Mouse (Mus musculus) mammary gland, adult 2 months (tissue): ENCODE results near the gene Xab2. TPM values are rescaled to one million over a fixed set of nuclear protein-coding genes. Genes with fewer than 3 reads are reported as not detected.

ENCODE experiments used
- polyA plus RNA-seq: library from polyadenylated mRNA; depleted of rRNA; stranded (reverse); fragments of >200 nt; gene quantifications from 2 replicates; pipeline ENCODE4 v1.2.3, GENCODE M21; 2012; ENCODE audit warnings: low replicate concordance; rRNA removed

Gene Xab2
- polyA plus RNA-seq: 57.5 and 58.7 TPM in 2 replicates

DNA sequence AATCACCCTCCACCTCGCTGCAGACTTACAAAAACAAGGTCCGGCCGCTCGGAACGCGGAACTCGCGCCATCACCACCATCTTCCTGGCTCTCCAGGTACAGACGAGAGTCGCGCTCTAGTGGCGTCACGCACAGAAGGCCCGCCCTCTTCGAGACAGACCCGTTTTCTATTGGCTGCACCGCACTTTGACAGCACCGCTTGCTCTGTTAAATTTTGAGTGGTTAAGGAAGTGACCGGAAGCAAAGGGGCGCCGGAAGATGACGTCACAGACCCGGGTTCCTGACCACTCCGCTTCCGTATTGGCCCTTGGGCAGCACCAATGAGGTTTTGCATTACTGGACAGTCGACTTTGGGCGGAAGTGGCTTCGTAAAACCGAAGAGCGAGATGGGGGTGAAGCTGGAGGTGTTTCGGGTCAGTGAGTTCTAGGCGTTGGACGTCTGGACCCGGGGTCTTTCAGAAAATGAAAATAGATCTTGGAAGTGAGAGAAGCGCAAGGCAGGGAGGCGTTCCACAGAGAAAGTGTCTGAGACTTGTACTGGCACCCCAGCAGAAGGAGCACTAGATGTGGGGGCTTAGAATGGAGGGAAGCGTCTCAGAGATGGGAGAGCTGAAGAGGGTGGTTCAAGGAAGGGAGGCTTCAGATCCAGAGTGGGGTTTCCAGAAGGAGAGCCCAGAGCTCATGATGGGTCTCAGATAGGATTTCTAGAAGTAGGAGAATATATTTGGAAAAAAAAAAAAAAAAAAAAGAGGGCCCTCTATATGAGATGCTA, at the start of gene Xab2, which contains the start of gene Pet100:
Xab2 (minus strand) TSS at position 118 of the 772 bp plus-strand sequence.
Pet100 (plus strand) TSS at position 350 of the 772 bp plus-strand sequence.

DNA sequence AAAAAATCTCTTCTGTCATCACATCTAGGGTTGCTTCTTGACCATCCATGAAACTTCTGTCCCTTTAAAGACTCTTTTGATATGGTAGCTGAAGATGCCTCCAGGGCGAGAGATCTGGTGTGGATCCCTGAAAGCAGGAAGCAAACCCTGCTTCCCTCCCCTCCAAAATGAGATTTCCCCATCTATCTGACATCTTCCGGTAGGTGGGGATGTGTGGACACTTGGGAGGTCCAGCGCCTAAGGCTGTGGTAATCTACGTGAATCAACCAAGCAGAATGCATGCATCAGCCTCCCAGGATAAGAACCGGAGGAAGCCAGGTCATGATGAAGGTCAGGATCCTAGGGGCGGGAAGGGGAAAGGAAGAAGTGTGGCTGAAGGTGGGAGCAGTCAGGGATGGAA, 44.4 kb upstream of the Xab2 start, which contains the start of gene Mcemp1:
Mcemp1 (plus strand) TSS at position 248 of the 400 bp plus-strand sequence.

GRCm38 (mm10) chr8:3655526-3655925, 34.4 kb upstream of the Xab2 start, which contains the start of gene Retn:
Retn (plus strand) TSS chr8:3655770.

GRCm38 (mm10) chr8:3630647-3631477, 9.7 kb upstream of the Xab2 start, which contains the start of gene Stxbp2:
Stxbp2 (plus strand) TSS chr8:3630955.

DNA sequence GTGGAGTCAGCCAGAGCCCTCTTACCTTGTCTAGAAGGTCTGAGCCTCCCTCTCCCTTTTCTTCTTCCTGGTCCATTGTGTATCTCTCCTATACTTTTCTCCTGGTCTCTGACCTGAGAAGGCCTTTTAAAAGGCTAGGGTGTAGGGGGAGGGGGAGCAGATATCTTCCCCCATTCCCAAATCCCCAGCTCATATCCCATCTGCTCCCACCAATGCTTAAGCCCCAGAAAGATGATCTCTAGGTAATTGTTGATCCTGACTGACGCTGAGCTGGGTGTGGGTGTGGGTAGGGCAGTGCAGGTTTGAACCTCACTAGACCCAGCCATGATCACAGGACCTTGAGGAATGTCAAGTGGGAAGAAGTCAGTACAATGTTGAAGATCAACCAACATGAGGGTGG, 4.3 kb upstream of the Xab2 start, which contains the start of gene Pcp2:
Pcp2 (minus strand) TSS at position 101 of the 400 bp plus-strand sequence.

GRCm38 (mm10) chr8:3586993-3587390, 34.1 kb downstream of the Xab2 start, which contains the start of gene Camsap3:
Camsap3 (plus strand) TSS chr8:3587293.

DNA sequence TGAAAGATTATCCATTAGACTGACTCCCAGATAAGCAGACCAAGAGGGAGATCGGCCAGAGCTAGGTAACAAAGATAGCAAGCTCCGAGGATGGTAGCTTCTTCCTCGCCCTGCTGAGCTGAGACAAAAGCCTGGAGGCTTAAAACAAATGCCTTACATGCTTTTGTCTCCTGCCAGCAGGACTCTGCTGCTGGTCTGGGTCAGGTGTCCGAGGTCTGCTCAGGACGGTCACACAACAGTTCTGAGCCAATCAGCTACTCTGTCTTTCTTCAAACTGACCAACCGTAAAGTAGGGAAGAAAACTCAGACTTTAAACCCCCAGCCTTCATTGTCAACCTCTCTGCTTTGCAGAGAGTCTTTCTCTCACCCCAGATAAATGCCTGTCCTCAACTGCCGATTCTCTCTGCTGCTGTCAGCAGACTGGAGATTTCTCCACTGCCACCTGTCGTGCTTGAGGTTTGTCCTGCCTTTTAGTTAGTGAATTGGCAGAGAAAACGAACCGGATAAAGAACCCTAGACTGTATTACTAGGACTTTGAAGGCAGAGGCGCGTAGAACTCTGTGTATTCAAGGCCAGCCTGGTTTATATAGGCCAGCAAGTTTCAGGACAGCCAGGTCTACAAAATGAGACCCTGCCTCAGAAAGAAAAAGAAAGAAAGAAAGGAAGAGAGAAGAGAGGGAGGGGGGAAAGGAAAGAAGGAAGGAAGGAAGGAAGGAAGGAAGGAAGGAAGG, 53.3 kb downstream of the Xab2 start, which contains the start of gene C330021F23Rik:
C330021F23Rik (plus strand) TSS at position 350 of the 731 bp plus-strand sequence.

Other genes starting within 250 kb of the Xab2 start
- gene Arhgef18, start 228.3 kb downstream of the Xab2 start, polyA plus RNA-seq: 46.1 and 114 TPM in 2 replicates
- gene Pex11g, start 153.6 kb downstream of the Xab2 start, polyA plus RNA-seq: 8.4 and 11.1 TPM in 2 replicates
- gene Tex45, start 150.5 kb downstream of the Xab2 start, polyA plus RNA-seq: 0.10 and 0.11 TPM in 2 replicates
- 76.9 and 90.5 TPM in 2 replicates for gene Zfp358, start 128.2 kb downstream of the Xab2 start, polyA plus RNA-seq
- 274 and 624 TPM in 2 replicates for gene Mcoln1, start 120.9 kb downstream of the Xab2 start, polyA plus RNA-seq
- gene Pnpla6, start 105.9 kb downstream of the Xab2 start, polyA plus RNA-seq: 59.0 and 66.0 TPM in 2 replicates
- not detected in 2 replicates for gene C330021F23Rik, start 53.3 kb downstream of the Xab2 start, polyA plus RNA-seq
- gene Camsap3, start 34.0 kb downstream of the Xab2 start, polyA plus RNA-seq: 11.5 and 13.9 TPM in 2 replicates
- 2.9 and 7.1 TPM in 2 replicates for gene Pet100, start 232 bp upstream of the Xab2 start, polyA plus RNA-seq
- not detected in 2 replicates for gene Pcp2, start 4.2 kb upstream of the Xab2 start, polyA plus RNA-seq
- 123 and 137 TPM in 2 replicates for gene Stxbp2, start 9.6 kb upstream of the Xab2 start, polyA plus RNA-seq
- 504 and 837 TPM in 2 replicates for gene Retn, start 34.5 kb upstream of the Xab2 start, polyA plus RNA-seq
- 1.4 and 2.4 TPM in 2 replicates for gene Mcemp1, start 44.4 kb upstream of the Xab2 start, polyA plus RNA-seq
- gene Fcor, start 51.0 kb upstream of the Xab2 start, polyA plus RNA-seq: 92.6 and 226 TPM in 2 replicates
- 31.3 and 44.5 TPM in 2 replicates for gene Trappc5, start 55.0 kb upstream of the Xab2 start, polyA plus RNA-seq
- gene Fcer2a, start 72.9 kb upstream of the Xab2 start, polyA plus RNA-seq: 34.8 and 48.3 TPM in 2 replicates
- gene Clec4g, start 99.3 kb upstream of the Xab2 start, polyA plus RNA-seq: 1.1 and 1.9 TPM in 2 replicates
- 3.8 and 9.8 TPM in 2 replicates for gene Cd209a, start 127.7 kb upstream of the Xab2 start, polyA plus RNA-seq
- 0.25 and 1.7 TPM in 2 replicates for gene Cd209e, start 233.0 kb upstream of the Xab2 start, polyA plus RNA-seq